Mouse (Mus musculus) olfactory bulb, adult 2 months (tissue): Measurements from ENCODE around the gene Col4a1. TPM values are rescaled to one million over a fixed set of nuclear protein-coding genes. Genes with fewer than 3 reads are reported as not detected.

Experiments
- H3K27ac ChIP-seq: fragments of 200-500 bp; 2 replicates; pipeline ENCODE4 v1.5.1; 2012; ENCODE audit warnings: low read depth, low read length; ENCODE audit not compliant: insufficient read depth
- H3K4me1 ChIP-seq: fragments of 200-500 bp; 2 replicates; pipeline ENCODE4 v1.6.1; 2012; ENCODE audit warnings: low read length; ENCODE audit not compliant: control insufficient read depth, insufficient read depth
- H3K4me3 ChIP-seq: fragments of 200-500 bp; 2 replicates; pipeline ENCODE4 v1.5.1; 2012; ENCODE audit warnings: mild to moderate bottlenecking, low read depth, low read length, moderate library complexity; ENCODE audit not compliant: insufficient read depth
- CTCF ChIP-seq: fragments of 200-500 bp; IDR thresholded peaks from 2 replicates; pipeline ENCODE4 v1.5.1; 2012; ENCODE audit warnings: low read depth, mild to moderate bottlenecking, low read length, moderate library complexity; ENCODE audit not compliant: insufficient read depth
- POLR2A ChIP-seq: fragments of 200-500 bp; IDR thresholded peaks from 2 replicates; pipeline ENCODE4 v1.6.1; 2012; ENCODE audit warnings: mild to moderate bottlenecking, low read depth, low read length, moderate library complexity; ENCODE audit not compliant: insufficient read depth
- WGBS: fragments of 180-500 bp; shearing (Covaris S2); methylation state at CpG from one replicate; pipeline ENCODE4 v1.1.7; 2018; 5-methylcytosine and 5-hydroxymethylcytosine counted together
- polyA plus RNA-seq: library from polyadenylated mRNA; stranded (reverse); fragments of >200 nt; gene quantifications from 2 replicates; pipeline ENCODE4 v1.2.4, GENCODE M21; 2012; ENCODE audit warnings: low replicate concordance; ENCODE audit not compliant: missing spikeins, insufficient read depth, insufficient read length

The Col4a1 gene
- polyA plus RNA-seq, 1 experiment: not detected

GRCm38 (mm10) chr8:11230277-11230676 lies 82.3 kb downstream of the Col4a1 start:
- Histone ChIP-seq H3K4me1 (no peaks in the 10 kb centered on the region), H3K4me3 (no peak overlapping the region), H3K27ac (no peak overlapping the region)
- TF ChIP-seq POLR2A (no peak), CTCF (no peak)
- 78% methylated on average over 4 of the region's 4 CpGs for WGBS

GRCm38 (mm10) chr8:11227421-11227820 lies 85.2 kb downstream of the Col4a1 start:
- H3K27ac ChIP-seq: no peak overlapping the region
- WGBS: 32% methylated on average over 7 of the region's 7 CpGs
- no peaks in the 10 kb centered on the region for H3K4me1 ChIP-seq
- no peak for TF ChIP-seq POLR2A
- TF ChIP-seq CTCF: no peak
- H3K4me3 ChIP-seq: no peak overlapping the region

GRCm38 (mm10) chr8:11225577-11226434 lies 86.8 kb downstream of the Col4a1 start:
- Histone ChIP-seq H3K27ac (no peak overlapping the region), H3K4me1 (no peaks in the 10 kb centered on the region), H3K4me3 (no peak overlapping the region)
- TF ChIP-seq CTCF (no peak), POLR2A (no peak)
- WGBS: 86% methylated on average over 13 of the region's 13 CpGs

GRCm38 (mm10) chr8:11224178-11224577 lies 88.4 kb downstream of the Col4a1 start:
- no peaks in the 10 kb centered on the region for H3K4me1 ChIP-seq
- H3K4me3 ChIP-seq: no peak overlapping the region
- no peak overlapping the region for H3K27ac ChIP-seq
- no peak for TF ChIP-seq CTCF
- TF ChIP-seq POLR2A: no peak
- WGBS: 87% methylated on average over 7 of the region's 7 CpGs

- 94% methylated on average over 5 of the region's 5 CpGs for WGBS
Measured at GRCm38 (mm10) chr8:11221353-11221752, 91.3 kb downstream of the Col4a1 start.

GRCm38 (mm10) chr8:11219282-11219681 lies 93.3 kb downstream of the Col4a1 start:
- no peak for TF ChIP-seq CTCF
- no peak for TF ChIP-seq POLR2A
- 90% methylated on average over 6 of the region's 6 CpGs for WGBS
- no peak overlapping the region for H3K27ac ChIP-seq
- H3K4me1 ChIP-seq: no peaks in the 10 kb centered on the region
- H3K4me3 ChIP-seq: no peak overlapping the region

More at GRCm38 (mm10) chr8:11221353-11221752, 91.3 kb downstream of the Col4a1 start:
- Histone ChIP-seq H3K4me1 (no peaks in the 10 kb centered on the region), H3K4me3 (no peak overlapping the region), H3K27ac (no peak overlapping the region)
- TF ChIP-seq POLR2A: no peak

- 45% methylated on average over 1 of the region's 1 CpGs for WGBS
- TF ChIP-seq CTCF (no peak), POLR2A (no peak)
- H3K27ac ChIP-seq: no peak overlapping the region
- H3K4me1 ChIP-seq: no peaks in the 10 kb centered on the region
- H3K4me3 ChIP-seq: no peak overlapping the region
Measured at GRCm38 (mm10) chr8:11215231-11215630, 97.4 kb downstream of the Col4a1 start.

- Histone ChIP-seq H3K27ac (no peak overlapping the region), H3K4me3 (no peak overlapping the region), H3K4me1 (peaks cover 23% of the 10 kb centered on the region)
- TF ChIP-seq POLR2A: no peak
- TF ChIP-seq CTCF: no peak
- WGBS: 74% methylated on average over 8 of the region's 8 CpGs
Measured at GRCm38 (mm10) chr8:11206509-11206908, 106.1 kb downstream of the Col4a1 start.

- WGBS: 51% methylated on average over 9 of the region's 9 CpGs
Measured at GRCm38 (mm10) chr8:11205532-11205931, 107.1 kb downstream of the Col4a1 start.

More at GRCm38 (mm10) chr8:11205532-11205931, 107.1 kb downstream of the Col4a1 start:
- Histone ChIP-seq H3K27ac (no peak overlapping the region), H3K4me1 (peaks cover 23% of the 10 kb centered on the region), H3K4me3 (no peak overlapping the region)
- TF ChIP-seq CTCF (no peak), POLR2A (no peak)
